Mouse (Mus musculus) right cerebral cortex, postnatal 4 days (tissue): ENCODE measurements around the gene Mtif2.

Experiments used
- DNase-seq: peaks from one replicate; pipeline ENCODE4 v3.0.0-alpha.2; 2022

Gene Mtif2

DNA sequence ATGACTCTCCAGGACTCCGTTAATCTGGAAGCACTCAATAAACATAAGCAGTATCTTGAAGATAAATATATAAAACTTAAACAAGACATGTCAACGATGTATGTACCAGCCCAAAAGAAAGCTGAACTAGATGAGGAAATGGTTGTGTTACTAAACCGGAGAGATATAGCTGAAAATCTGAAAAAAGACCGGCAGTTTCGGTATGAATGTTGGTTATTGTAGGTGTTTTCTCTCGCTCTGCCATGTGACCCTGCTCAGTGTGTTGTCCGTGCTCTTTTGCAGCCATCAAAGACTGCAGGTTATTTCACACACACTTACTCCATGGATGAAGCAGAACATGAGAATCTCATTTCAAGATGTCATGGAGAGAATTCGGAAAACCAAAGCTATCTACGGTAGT lies 34.2 kb downstream of the Mtif2 start:
- no peak for DNase-seq

DNA sequence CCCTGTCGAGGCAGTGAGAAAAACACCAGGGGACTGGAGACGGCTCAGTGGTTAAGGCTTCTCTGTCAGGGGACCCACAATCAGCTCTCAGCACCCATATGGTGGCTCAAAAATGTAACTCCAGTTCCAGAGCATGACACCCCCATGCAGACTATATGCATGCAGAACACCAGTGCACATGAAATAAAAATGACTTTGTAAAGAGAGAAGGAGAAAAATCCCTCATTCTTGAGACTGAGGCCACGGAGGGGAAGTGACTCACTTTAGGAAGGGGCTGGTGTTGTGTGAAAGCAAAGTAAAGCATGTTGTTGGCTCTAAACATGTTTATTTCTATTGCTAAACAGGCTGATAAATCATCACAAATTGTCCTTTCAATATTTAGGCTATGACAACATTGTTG lies 34.8 kb downstream of the Mtif2 start:
- DNase-seq = no peak

DNA sequence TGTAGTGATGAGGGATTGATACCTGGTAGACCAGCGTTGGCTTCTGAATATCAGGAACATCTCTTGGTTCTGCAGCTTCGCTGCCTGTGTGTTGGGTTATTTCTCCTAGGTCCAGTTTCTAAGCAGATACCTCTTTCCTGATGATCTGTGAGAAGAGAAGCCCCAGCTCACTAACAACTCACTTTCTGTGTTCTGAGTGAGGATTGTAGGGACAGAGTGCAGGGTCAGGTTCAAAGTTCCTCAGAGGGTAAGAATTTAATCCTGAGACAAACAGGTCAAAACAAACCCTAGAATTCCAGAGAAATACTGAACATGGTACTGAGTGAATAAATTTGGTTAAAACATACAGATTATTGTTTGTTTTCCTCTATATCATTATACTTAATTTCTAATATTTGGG lies 37.2 kb downstream of the Mtif2 start:
- no peak for DNase-seq

DNA sequence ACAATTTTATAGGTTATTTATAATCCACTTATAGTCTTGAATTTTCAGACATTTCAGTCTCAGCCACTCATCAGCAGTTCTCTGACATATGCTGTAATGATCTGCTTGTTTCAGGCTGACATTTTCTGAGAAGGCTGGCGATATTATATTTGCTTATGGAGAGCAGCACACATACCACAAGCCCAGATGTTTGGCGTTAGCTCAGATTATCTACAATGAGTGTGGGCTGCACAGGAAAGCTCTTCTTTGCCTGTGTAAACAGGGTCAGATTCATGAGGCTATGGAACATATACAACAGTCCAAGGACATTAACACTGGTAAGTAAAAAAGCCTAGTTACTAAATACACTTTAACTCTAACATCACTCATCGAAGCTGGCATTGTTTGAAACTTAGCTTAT lies 45.3 kb downstream of the Mtif2 start:
- DNase-seq = no peak

DNA sequence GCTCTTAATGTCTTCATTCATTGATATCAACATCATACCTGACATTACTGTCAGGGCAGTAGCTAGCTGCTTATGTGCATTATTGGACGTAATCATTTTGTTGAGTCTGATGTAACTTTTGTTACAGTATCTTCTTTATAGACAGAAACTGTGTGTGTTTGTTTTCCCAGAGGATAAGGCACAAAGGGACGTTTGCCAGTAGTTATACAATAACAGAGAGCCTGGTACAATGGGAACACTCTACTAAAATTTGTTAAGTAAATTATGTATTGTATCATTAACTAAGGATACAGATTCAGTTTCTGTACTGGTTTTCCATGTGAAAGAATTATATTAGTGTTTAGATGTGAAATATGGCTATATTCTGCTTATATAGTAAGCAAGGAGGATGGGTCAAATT lies 46.4 kb downstream of the Mtif2 start:
- DNase-seq = no peak

DNA sequence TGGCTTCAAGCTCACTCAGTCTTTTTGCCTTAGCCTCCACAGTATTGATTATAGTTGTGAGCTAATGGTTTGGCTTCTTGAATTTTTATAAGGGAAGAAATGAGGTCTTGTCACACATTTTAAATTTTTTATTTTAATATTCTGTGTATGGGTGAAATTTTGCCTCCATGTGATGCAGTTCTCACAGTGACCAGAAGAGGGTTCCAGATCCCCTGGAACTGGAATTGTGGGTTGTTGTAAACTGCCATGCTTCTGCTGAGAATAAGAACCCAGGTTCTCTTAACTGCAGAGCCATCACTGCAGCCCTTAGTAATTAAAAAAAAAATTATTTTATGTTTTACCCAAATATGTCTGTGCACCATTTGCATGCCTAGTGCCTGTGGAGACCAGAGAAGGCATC lies 53.4 kb downstream of the Mtif2 start:
- DNase-seq = no peak
